Mouse (Mus musculus) forebrain, embryonic 12.5 days (tissue): ENCODE data around the gene Asic2. TPM values are rescaled to one million over a fixed set of nuclear protein-coding genes. Genes with fewer than 3 reads are reported as not detected.

Experiments used
- ATAC-seq: fragments of 200-750 bp; cut with Nextera tagmentation; 2 replicates; pipeline ENCODE4 v1.8.0; 2017; ENCODE audit warnings: moderate TSS enrichment; ENCODE audit not compliant: low FRiP score
- H3K27ac ChIP-seq: fragments of 300-500 bp; sonication (generic); 2 replicates; pipeline ENCODE4 v1.5.1; 2016; ENCODE audit warnings: mild to moderate bottlenecking
- H3K27me3 ChIP-seq: fragments of 300-500 bp; sonication (generic); 2 replicates; pipeline ENCODE4 v1.6.1; 2016; ENCODE audit warnings: mild to moderate bottlenecking
- H3K36me3 ChIP-seq: fragments of 300-500 bp; sonication (generic); replicated peaks from 2 replicates; pipeline ENCODE4 v1.6.1; 2016; ENCODE audit warnings: mild to moderate bottlenecking
- H3K4me1 ChIP-seq: fragments of 300-500 bp; sonication (generic); 2 replicates; pipeline ENCODE4 v1.6.1; 2016
- H3K4me2 ChIP-seq: fragments of 300-500 bp; sonication (generic); 2 replicates; pipeline ENCODE4 v1.6.1; 2016; ENCODE audit warnings: mild to moderate bottlenecking, moderate library complexity
- H3K4me3 ChIP-seq: fragments of 300-500 bp; sonication (generic); replicated peaks from 2 replicates; pipeline ENCODE4 v1.5.1; 2016; ENCODE audit warnings: mild to moderate bottlenecking
- H3K9ac ChIP-seq: fragments of 300-500 bp; sonication (generic); 2 replicates; pipeline ENCODE4 v1.6.1; 2016; ENCODE audit warnings: mild to moderate bottlenecking
- H3K9me3 ChIP-seq: fragments of 300-500 bp; sonication (generic); 2 replicates; pipeline ENCODE4 v1.6.1; 2016
- WGBS: fragments of 180-500 bp; shearing (Covaris S2); methylation state at CpG from one replicate; pipeline ENCODE4 v1.1.7; 2016; 5-methylcytosine and 5-hydroxymethylcytosine counted together
- polyA plus RNA-seq: library from polyadenylated mRNA; unstranded; fragments of >200 nt; fragmentation: Nextera tagmentation; extraction: Ambion mirVana; gene quantifications from 2 replicates; pipeline ENCODE4 v1.2.1, GENCODE M21; 2016

Asic2 gene
- polyA plus RNA-seq, 1 experiment from 2014 or later: 3.3 TPM

DNA sequence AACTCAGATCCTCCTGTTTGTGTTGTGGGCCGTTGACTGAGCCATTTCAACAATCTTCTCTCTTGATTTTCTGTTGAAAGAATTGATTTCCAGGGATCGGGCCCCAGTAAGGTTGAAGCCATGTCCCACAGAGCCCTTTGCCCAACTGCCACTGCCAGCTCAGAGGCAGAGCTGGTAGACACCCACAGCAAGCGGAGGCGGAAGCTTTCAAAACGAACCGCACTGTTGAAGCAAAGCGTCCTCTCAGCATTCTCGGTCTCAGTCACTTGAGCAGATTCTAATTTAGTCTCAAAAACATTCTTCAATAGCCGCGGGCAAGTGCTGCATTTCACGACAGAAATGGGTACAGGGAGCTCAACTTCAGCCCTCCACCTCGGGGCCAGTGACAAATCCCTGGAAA, 958.9 kb downstream of the Asic2 start:
- Histone ChIP-seq H3K27me3 (no peaks in the 10 kb centered on the region; the same call in 1 of the 2 replicates), H3K9me3 (no peaks in the 10 kb centered on the region), H3K36me3 (no peaks in the 10 kb centered on the region), H3K4me2 (no peak overlapping the region), H3K4me3 (no peak overlapping the region), H3K27ac (no peak overlapping the region), H3K4me1 (no peaks in the 10 kb centered on the region), H3K9ac (no peak overlapping the region)
- 91% methylated on average over 12 of the region's 12 CpGs for WGBS
- no peak for ATAC-seq

DNA sequence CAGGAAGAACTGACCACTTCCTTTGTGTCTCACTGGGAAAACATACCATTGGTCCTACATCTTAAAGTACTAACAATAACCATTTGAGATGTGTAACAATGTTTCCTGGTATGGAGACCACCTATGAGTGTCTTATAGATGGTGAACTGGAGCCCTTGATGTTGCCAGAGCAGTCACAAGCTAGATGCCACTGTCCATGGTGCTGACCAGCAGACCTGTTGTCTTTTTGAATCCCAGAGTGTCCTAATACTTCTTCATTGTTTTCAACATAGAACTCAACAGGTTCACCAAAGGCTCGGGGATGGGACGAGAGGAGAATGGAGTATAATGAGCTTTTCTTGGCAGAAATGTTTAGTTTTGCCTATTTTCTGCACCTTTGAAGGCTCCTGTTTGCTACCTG, 962.4 kb downstream of the Asic2 start:
- H3K9me3 ChIP-seq: 0 out of 2 replicates have a peak, but pooled peaks cover 4% of the 10 kb centered on the region
- H3K9ac ChIP-seq: no peak overlapping the region
- H3K27ac ChIP-seq: no peak overlapping the region
- 70% methylated on average over 2 of the region's 2 CpGs for WGBS
- ATAC-seq: no peak
- H3K4me2 ChIP-seq: no peak overlapping the region
- H3K36me3 ChIP-seq: no peaks in the 10 kb centered on the region
- H3K4me1 ChIP-seq: peaks cover 5% of the 10 kb centered on the region
- no peak overlapping the region for H3K4me3 ChIP-seq
- H3K27me3 ChIP-seq: no peaks in the 10 kb centered on the region; the same call in 1 of the 2 replicates

DNA sequence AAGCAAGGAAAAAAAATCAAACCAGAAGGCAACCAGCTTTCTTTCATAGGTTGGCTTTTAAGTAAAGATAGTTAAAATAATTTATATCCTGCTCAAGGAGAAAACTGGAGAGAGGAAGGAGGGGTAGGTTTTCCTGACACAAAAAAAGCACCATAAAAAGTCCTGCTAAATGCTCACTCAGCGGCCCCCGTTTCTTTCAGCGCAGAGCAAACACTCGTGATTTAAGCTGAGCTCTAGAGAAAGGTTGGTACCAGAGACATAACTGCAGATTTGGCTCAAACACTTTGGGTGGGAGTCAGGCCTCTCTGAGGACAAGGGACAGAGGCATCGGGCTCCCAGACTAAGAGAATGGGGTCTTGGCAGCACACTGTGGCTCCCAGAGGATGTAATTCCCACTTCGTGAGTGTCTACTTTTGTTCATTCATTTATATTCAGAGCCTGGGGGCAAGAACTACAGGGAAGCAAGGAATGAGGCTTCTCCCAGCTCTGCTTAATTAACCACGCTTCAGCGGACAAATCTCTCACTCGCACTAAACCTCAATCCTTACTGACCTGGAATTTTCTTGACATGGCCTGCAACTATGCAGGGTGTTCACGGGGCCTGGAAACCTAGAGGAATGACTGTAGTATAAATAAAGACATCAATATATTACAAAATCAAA, 965.4 kb downstream of the Asic2 start:
- ATAC-seq: no peak
- H3K9ac ChIP-seq: no peak overlapping the region
- H3K27ac ChIP-seq: no peak overlapping the region
- H3K4me2 ChIP-seq: no peak overlapping the region
- peaks cover 5% of the 10 kb centered on the region for H3K4me1 ChIP-seq
- no peaks in the 10 kb centered on the region for H3K36me3 ChIP-seq
- H3K9me3 ChIP-seq: 0 out of 2 replicates have a peak, but pooled peaks cover 4% of the 10 kb centered on the region
- no peaks in the 10 kb centered on the region; the same call in 1 of the 2 replicates for H3K27me3 ChIP-seq
- no peak overlapping the region for H3K4me3 ChIP-seq
- WGBS: 38% methylated on average over 10 of the region's 10 CpGs

DNA sequence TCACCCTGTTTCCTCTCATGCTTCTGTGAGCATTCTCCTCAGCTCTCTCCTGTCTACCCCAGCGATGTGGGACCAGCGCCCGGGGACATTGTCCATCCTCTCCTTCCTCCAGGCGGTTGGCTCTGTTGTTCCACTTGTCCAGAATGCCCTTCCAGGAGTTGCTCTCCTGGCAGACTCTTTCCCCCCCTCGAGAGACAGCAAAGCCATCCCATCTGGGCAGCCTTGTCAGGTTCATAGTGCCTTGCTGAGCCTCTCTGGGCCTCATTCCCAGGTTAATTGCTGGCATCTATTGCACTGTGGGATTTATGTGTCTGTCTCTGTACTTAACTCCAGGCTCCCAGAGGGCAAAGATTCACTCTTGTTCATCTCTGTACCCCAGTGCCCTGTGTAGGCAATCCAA, 972.6 kb downstream of the Asic2 start:
- Histone ChIP-seq H3K36me3 (no peaks in the 10 kb centered on the region), H3K4me1 (no peaks in the 10 kb centered on the region), H3K27ac (no peak overlapping the region), H3K27me3 (no peaks in the 10 kb centered on the region), H3K4me3 (no peak overlapping the region), H3K4me2 (no peak overlapping the region), H3K9ac (no peak overlapping the region), H3K9me3 (no peaks in the 10 kb centered on the region)
- no peak for ATAC-seq
- WGBS: 87% methylated on average over 5 of the region's 5 CpGs

DNA sequence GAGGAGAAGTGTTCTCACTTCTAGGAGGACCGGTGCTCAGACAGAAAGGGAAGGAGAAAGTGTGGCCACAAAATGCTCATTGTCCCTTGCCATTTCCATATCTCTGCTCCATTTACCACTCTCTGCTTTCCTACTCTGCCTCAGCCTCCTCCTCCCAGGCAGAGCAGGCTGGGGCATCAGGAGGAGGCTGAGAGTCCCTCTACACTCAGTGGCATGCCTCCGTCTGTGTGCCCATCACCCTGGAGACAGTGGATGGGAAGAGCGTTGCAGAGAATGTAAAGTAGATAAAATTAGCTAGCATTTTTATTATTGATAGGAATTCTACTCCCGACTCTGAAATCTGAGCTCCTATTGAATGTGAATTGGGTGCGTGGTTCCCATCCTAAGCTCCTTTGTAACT, 984.7 kb downstream of the Asic2 start:
- no peak for ATAC-seq
- no peak overlapping the region for H3K27ac ChIP-seq
- H3K9me3 ChIP-seq: no peaks in the 10 kb centered on the region
- no peak overlapping the region for H3K9ac ChIP-seq
- H3K4me2 ChIP-seq: no peak overlapping the region
- H3K36me3 ChIP-seq: no peaks in the 10 kb centered on the region
- H3K27me3 ChIP-seq: no peaks in the 10 kb centered on the region
- H3K4me1 ChIP-seq: peaks cover 7% of the 10 kb centered on the region; the same call in 1 of the 2 replicates
- no peak overlapping the region for H3K4me3 ChIP-seq
- 77% methylated on average over 5 of the region's 5 CpGs for WGBS

DNA sequence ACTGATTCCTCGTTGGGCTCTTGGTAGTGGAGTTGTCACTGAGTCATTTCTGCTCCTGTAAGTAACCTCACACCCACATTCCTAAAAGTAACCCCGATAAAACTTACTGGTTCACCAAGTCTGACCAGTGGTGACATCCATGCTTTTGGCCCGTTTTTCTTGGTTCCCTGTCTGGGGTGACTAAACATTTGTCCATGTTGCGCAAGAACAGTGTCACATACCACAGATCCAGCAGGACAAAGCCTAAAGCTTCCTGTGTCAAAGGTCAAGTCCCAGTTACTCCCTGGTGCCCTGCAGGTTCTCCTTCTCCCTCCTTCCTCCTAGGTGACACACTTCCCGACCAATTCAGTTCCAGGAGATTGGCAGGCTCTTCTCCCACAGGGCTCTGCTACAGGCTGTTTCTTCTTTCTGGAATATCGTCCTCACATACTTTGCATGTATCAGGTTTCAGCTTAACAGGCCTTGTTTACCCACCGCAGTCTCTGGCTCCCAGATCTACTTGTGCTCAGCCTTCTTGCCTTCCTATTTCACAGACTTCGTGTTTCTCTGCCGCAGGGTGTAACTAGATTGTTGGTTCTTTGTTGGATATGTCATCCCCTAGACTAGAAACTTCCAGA, 991.9 kb downstream of the Asic2 start:
- ATAC-seq: no peak
- no peak overlapping the region for H3K4me3 ChIP-seq
- 77% methylated on average over 9 of the region's 9 CpGs for WGBS
- H3K4me2 ChIP-seq: no peak overlapping the region
- no peaks in the 10 kb centered on the region for H3K36me3 ChIP-seq
- H3K9ac ChIP-seq: no peak overlapping the region
- no peaks in the 10 kb centered on the region for H3K27me3 ChIP-seq
- no peak overlapping the region for H3K27ac ChIP-seq
- no peaks in the 10 kb centered on the region for H3K9me3 ChIP-seq
- H3K4me1 ChIP-seq: no peaks in the 10 kb centered on the region

GRCm38 (mm10) chr11:80974616-80975015, 993.6 kb downstream of the Asic2 start:
- Histone ChIP-seq H3K27me3 (no peaks in the 10 kb centered on the region), H3K9me3 (no peaks in the 10 kb centered on the region), H3K36me3 (no peaks in the 10 kb centered on the region), H3K4me3 (no peak overlapping the region), H3K27ac (no peak overlapping the region), H3K4me2 (no peak overlapping the region), H3K4me1 (no peaks in the 10 kb centered on the region), H3K9ac (no peak overlapping the region)
- 82% methylated on average over 5 of the region's 5 CpGs for WGBS
- no peak for ATAC-seq

DNA sequence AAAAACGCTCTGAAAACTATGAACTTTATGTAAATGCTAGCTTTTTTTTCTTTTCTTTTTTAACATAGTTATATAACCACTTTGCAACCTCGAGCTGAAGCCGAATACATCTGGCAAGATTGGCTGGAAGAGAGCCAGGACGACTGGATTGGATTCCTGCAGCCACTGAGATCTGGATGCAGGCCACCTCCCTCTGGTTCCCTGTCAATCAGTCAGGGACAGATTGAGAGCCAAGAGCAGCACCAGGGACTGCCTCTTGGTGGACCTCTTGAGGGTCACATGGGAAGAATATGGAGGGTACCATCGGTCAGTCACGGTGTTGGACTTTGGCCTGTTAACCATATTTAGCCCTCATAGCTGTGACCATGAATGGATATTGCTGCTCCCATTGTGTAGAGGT, 994.3 kb downstream of the Asic2 start:
- WGBS: 89% methylated on average over 6 of the region's 6 CpGs
- Histone ChIP-seq H3K9me3 (no peaks in the 10 kb centered on the region), H3K9ac (no peak overlapping the region), H3K4me2 (no peak overlapping the region), H3K36me3 (no peaks in the 10 kb centered on the region), H3K4me3 (no peak overlapping the region), H3K4me1 (no peaks in the 10 kb centered on the region), H3K27me3 (no peaks in the 10 kb centered on the region), H3K27ac (no peak overlapping the region)
- ATAC-seq: no peak

- Histone ChIP-seq H3K4me2 (no peak overlapping the region), H3K27ac (no peak overlapping the region), H3K4me3 (no peak overlapping the region), H3K4me1 (no peaks in the 10 kb centered on the region), H3K9me3 (no peaks in the 10 kb centered on the region), H3K9ac (no peak overlapping the region), H3K27me3 (no peaks in the 10 kb centered on the region), H3K36me3 (no peaks in the 10 kb centered on the region)
- WGBS: 87% methylated on average over 8 of the region's 8 CpGs
- no peak for ATAC-seq
Observed at GRCm38 (mm10) chr11:80973273-80973672, 995.0 kb downstream of the Asic2 start.

GRCm38 (mm10) chr11:80967544-80967943, 1000.7 kb downstream of the Asic2 start:
- Histone ChIP-seq H3K27ac (no peak overlapping the region), H3K36me3 (no peaks in the 10 kb centered on the region), H3K4me3 (no peak overlapping the region), H3K27me3 (peaks cover 1% of the 10 kb centered on the region; the same call in 1 of the 2 replicates), H3K4me1 (no peaks in the 10 kb centered on the region), H3K9ac (no peak overlapping the region), H3K4me2 (no peak overlapping the region), H3K9me3 (no peaks in the 10 kb centered on the region)
- WGBS: 52% methylated on average over 5 of the region's 5 CpGs
- ATAC-seq: no peak

DNA sequence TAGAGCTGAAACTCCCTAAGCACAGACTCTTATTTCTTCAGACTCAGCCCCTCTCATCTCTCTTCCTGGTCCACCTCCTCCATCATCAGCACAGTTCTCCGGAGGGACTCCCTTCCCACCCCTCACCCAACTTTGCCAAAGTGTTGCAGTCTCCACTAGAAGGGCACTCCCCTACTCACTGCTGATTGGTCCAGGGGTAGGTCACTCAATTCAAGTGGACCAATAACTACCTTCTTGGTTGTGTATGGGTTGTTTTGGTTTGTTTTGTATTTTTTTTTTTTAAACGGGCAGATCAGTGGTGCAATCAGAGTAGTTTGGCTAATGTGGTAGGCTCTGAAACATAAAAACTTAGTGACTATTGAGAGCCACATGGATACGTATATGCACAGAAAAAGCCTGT, 1002.2 kb downstream of the Asic2 start:
- H3K36me3 ChIP-seq: no peaks in the 10 kb centered on the region
- WGBS: 59% methylated on average over 3 of the region's 3 CpGs
- H3K4me3 ChIP-seq: no peak overlapping the region
- H3K9ac ChIP-seq: no peak overlapping the region
- H3K27me3 ChIP-seq: peaks cover 4% of the 10 kb centered on the region; the same call in 1 of the 2 replicates
- H3K4me1 ChIP-seq: peaks cover 4% of the 10 kb centered on the region; the same call in 1 of the 2 replicates
- ATAC-seq: no peak
- no peaks in the 10 kb centered on the region for H3K9me3 ChIP-seq
- no peak overlapping the region for H3K4me2 ChIP-seq
- H3K27ac ChIP-seq: no peak overlapping the region

- Histone ChIP-seq H3K4me1 (peaks cover 11% of the 10 kb centered on the region), H3K27ac (no peak overlapping the region), H3K9ac (no peak overlapping the region), H3K27me3 (peaks cover 7% of the 10 kb centered on the region), H3K4me2 (no peak overlapping the region), H3K36me3 (no peaks in the 10 kb centered on the region), H3K4me3 (no peak overlapping the region), H3K9me3 (no peaks in the 10 kb centered on the region)
- no peak for ATAC-seq
- 58% methylated on average over 1 of the region's 1 CpGs for WGBS
Observed at GRCm38 (mm10) chr11:80961326-80961725, 1006.9 kb downstream of the Asic2 start.
